Mouse (Mus musculus) olfactory bulb, adult 2 months (tissue): ENCODE results near the gene Mier2. TPM values are rescaled to one million over a fixed set of nuclear protein-coding genes. Genes with fewer than 3 reads are reported as not detected.
A peak's percentile ranks its signal among the peaks of the same experiment; 100 is the strongest.

ENCODE experiments used
- H3K27ac ChIP-seq: fragments of 200-500 bp; 2 replicates; pipeline ENCODE4 v1.5.1; 2012; ENCODE audit warnings: low read depth, low read length; ENCODE audit not compliant: insufficient read depth
- H3K4me1 ChIP-seq: fragments of 200-500 bp; 2 replicates; pipeline ENCODE4 v1.6.1; 2012; ENCODE audit warnings: low read length; ENCODE audit not compliant: control insufficient read depth, insufficient read depth
- H3K4me3 ChIP-seq: fragments of 200-500 bp; 2 replicates; pipeline ENCODE4 v1.5.1; 2012; ENCODE audit warnings: mild to moderate bottlenecking, low read depth, low read length, moderate library complexity; ENCODE audit not compliant: insufficient read depth
- CTCF ChIP-seq: fragments of 200-500 bp; IDR thresholded peaks from 2 replicates; pipeline ENCODE4 v1.5.1; 2012; ENCODE audit warnings: low read depth, mild to moderate bottlenecking, low read length, moderate library complexity; ENCODE audit not compliant: insufficient read depth
- POLR2A ChIP-seq: fragments of 200-500 bp; IDR thresholded peaks from 2 replicates; pipeline ENCODE4 v1.6.1; 2012; ENCODE audit warnings: mild to moderate bottlenecking, low read depth, low read length, moderate library complexity; ENCODE audit not compliant: insufficient read depth
- WGBS: fragments of 180-500 bp; shearing (Covaris S2); methylation state at CpG from one replicate; pipeline ENCODE4 v1.1.7; 2018; 5-methylcytosine and 5-hydroxymethylcytosine counted together
- polyA plus RNA-seq: library from polyadenylated mRNA; stranded (reverse); fragments of >200 nt; gene quantifications from 2 replicates; pipeline ENCODE4 v1.2.4, GENCODE M21; 2012; ENCODE audit warnings: low replicate concordance; ENCODE audit not compliant: missing spikeins, insufficient read depth, insufficient read length

The Mier2 gene
- polyA plus RNA-seq, 1 experiment = not detected

- WGBS = 72% methylated on average over 3 of the region's 3 CpGs
- H3K27ac ChIP-seq = no peak overlapping the region
- no peak for TF ChIP-seq POLR2A
- no peak for TF ChIP-seq CTCF
- peaks cover 7% of the 10 kb centered on the region for H3K4me1 ChIP-seq
- H3K4me3 ChIP-seq = no peak overlapping the region
These were observed 16.7 kb downstream of the Mier2 start for GRCm38 (mm10) chr10:79538323-79538722.

- TF ChIP-seq POLR2A (no peak), CTCF (no peak)
- WGBS = 86% methylated on average over 2 of the region's 2 CpGs
- H3K27ac ChIP-seq = no peak overlapping the region
- H3K4me1 ChIP-seq = peaks cover 12% of the 10 kb centered on the region
- no peak overlapping the region for H3K4me3 ChIP-seq
These were observed 17.2 kb downstream of the Mier2 start for GRCm38 (mm10) chr10:79537781-79538180.

- whole genome bisulfite sequencing = 95% methylated on average over 7 of the region's 7 CpGs
- no peak for TF ChIP-seq POLR2A
- no peak overlapping the region for H3K4me3 ChIP-seq
- no peak overlapping the region for H3K27ac ChIP-seq
- peaks cover 12% of the 10 kb centered on the region for H3K4me1 ChIP-seq
These were observed 17.7 kb downstream of the Mier2 start for GRCm38 (mm10) chr10:79537271-79537670.

GRCm38 (mm10) chr10:79536461-79537080, 18.4 kb downstream of the Mier2 start:
- 74% methylated on average over 12 of the region's 12 CpGs for WGBS
- H3K4me1 ChIP-seq = peaks cover 12% of the 10 kb centered on the region
- no peak overlapping the region for H3K27ac ChIP-seq
- TF ChIP-seq CTCF = no peak
- no peak for TF ChIP-seq POLR2A
- H3K4me3 ChIP-seq = no peak overlapping the region

GRCm38 (mm10) chr10:79535431-79535830, 19.6 kb downstream of the Mier2 start:
- no peak overlapping the region for H3K27ac ChIP-seq
- H3K4me1 ChIP-seq = peaks cover 12% of the 10 kb centered on the region
- WGBS = 59% methylated on average over 1 of the region's 1 CpGs
- no peak for TF ChIP-seq POLR2A
- no peak for TF ChIP-seq CTCF
- no peak overlapping the region for H3K4me3 ChIP-seq

GRCm38 (mm10) chr10:79534426-79534825, 20.6 kb downstream of the Mier2 start:
- Histone ChIP-seq H3K4me3 (no peak overlapping the region), H3K4me1 (peaks cover 12% of the 10 kb centered on the region), H3K27ac (no peak overlapping the region)
- TF ChIP-seq CTCF (no peak), POLR2A (no peak)
- 86% methylated on average over 2 of the region's 2 CpGs for WGBS

GRCm38 (mm10) chr10:79533126-79533911, 21.7 kb downstream of the Mier2 start, which contains the start of gene Plpp2:
Gene Plpp2 (minus strand): TSS chr10:79533796.
- Histone ChIP-seq H3K27ac (no peak within 1 kb of the TSS), H3K4me1 (peaks cover 12% of the 10 kb centered on the region)
- 3% methylated on average over 52 of the region's 52 CpGs for WGBS

GRCm38 (mm10) chr10:79532678-79533077, 22.3 kb downstream of the Mier2 start:
- Histone ChIP-seq H3K27ac (no peak overlapping the region), H3K4me1 (peaks cover 12% of the 10 kb centered on the region), H3K4me3 (peak overlapping the region; percentile 42)
- WGBS = 45% methylated on average over 3 of the region's 3 CpGs
- TF ChIP-seq CTCF (no peak), POLR2A (no peak)

More at GRCm38 (mm10) chr10:79533126-79533911, 21.7 kb downstream of the Mier2 start, which contains the start of gene Plpp2:
- H3K4me3 ChIP-seq = peak within 1 kb of the TSS; percentile 42
- TF ChIP-seq CTCF (no peak), POLR2A (no peak)

- TF ChIP-seq POLR2A = no peak
- TF ChIP-seq CTCF = no peak
- no peak overlapping the region for H3K27ac ChIP-seq
- peaks cover 12% of the 10 kb centered on the region for H3K4me1 ChIP-seq
- no peak overlapping the region for H3K4me3 ChIP-seq
- 91% methylated on average over 3 of the region's 3 CpGs for WGBS
These were observed 23.4 kb downstream of the Mier2 start for GRCm38 (mm10) chr10:79531593-79531992.
